Mouse (Mus musculus): ENCODE measurements around the gene Islr.
"Not testable (repeated sequence)": the region's sequence is repeated elsewhere in the genome, so short reads cannot be mapped to it uniquely, and the experiment has no call there.

Gene Islr

DNA sequence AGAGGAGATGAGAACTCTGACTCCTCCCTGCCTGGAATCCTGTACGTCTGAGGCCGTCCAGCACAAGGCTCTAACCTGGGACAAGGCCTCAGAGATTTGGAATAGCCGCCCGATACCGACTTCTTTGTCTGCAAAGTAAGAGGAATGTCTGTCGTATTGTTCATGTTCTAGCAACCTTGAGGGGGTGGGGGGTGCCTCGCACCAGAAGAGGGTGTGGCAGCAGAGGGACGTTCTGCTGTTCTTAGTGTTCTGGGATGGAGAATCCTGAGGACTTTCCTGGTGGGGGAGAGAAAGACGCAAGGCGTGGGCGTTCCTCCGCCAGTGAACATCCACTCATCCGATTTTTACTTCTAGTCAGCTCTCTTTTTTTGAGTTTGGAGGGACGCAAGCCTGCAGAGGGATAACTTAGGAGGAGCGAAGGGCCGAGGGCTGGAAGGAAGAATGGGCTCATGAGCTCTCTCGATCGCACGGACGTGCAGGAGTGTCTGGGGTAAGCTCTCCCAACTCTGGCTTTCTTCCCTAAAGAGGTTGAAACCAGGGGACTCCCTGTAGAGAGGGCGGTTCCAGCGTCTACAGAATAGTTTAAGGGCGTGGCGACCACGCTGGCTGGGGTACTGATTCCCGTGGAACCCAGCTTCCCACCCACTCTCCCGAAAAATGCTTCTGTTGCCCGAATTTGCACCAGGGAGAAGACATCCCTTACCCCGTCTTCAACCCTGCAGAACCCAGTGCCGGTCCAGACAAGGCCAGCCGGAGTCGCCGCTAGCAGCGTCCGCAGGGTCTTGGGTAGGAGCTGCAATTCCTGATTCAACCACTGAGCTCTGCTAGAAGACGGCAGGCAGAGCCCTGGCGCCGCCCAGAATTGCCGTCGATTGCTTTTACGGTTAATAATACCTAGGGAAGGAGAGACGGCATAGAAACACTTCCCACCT lies at the start of gene Islr, which contains the start of gene Islr2:
Islr (minus strand) TSS at position 791 of the 932 bp plus-strand sequence.
Islr2 (minus strand) TSS at position 804 of the 932 bp plus-strand sequence.
- peak; percentile 56 to 82 for DNase-seq (ENCODE audit: low spot score in 2 of 2)

GRCm38 (mm10) chr9:58253805-58254122 lies 49.7 kb upstream of the Islr start:
- DNase-seq (ENCODE audit: low spot score in 2 of 2): not testable (repeated sequence)

- peak; percentile 94 to 96 for DNase-seq (ENCODE audit: low spot score in 2 of 2)
Observed at GRCm38 (mm10) chr9:58253033-58253804, 49.1 kb upstream of the Islr start, which contains the start of gene Stoml1. Gene Stoml1, plus strand, starts transcription at chr9:58253164.

- not testable (repeated sequence) for DNase-seq (ENCODE audit: low spot score in 2 of 2)
Observed at GRCm38 (mm10) chr9:58250730-58251129, 46.6 kb upstream of the Islr start.

DNA sequence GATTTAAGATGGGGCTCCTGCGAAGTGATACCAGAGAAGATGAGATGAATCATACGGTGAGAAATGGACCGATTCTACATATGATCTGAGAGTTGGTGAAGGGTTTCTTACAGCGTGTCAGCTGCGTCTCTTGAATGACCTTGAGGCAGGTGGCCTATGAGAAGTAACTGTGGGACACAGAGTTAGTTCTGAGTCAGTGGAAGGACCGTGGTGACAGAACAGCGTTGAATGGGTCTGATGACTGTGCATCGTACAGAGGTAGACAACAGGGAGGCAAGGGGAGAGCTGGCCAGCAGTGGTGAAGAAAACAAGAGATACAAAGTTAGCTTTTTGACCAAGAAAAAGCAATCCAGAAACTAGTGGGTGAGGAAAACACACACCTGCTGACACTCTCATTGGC lies 46.2 kb upstream of the Islr start:
- DNase-seq (ENCODE audit: low spot score in 2 of 2): no peak

GRCm38 (mm10) chr9:58249592-58250192 lies 45.6 kb upstream of the Islr start, which contains the start of gene Pml:
Gene Pml, minus strand, starts transcription at chr9:58249786.
- peak; percentile 80 to 86 for DNase-seq (ENCODE audit: low spot score in 2 of 2)

DNA sequence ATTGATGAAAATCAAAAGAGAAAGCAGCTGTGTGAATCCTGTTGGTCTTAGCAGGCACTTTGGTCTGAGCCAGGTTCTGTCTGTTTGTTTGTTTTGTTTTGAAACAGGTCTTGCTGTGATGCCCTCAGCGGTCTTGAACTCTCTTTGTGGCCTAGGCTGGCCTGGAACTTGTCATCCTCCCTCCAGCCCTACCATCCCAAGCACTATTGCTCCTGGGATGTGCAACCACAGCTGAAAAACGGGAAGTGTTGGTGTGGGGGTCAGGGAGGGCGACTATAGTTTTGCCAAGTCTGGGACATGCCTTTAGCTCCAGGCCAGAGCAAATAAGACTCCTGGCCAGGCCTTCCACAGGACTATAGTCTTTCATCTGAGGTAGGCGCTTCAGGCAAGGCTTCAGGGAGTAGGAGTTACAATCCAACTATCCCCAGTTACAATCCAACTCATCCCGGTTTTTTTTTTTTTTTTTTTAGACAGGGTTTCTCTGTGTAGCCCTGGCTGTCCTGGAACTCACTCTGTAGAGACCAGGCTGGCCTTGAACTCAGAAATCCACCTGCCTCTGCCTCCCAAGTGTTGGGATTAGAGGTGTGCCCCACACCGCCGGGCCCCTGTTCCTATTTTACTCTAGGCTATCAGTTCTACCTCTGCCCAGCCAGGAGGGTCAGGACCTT lies 44.8 kb upstream of the Islr start:
- DNase-seq (ENCODE audit: low spot score in 2 of 2): peak in 1 of 2 experiments; percentile 38

DNA sequence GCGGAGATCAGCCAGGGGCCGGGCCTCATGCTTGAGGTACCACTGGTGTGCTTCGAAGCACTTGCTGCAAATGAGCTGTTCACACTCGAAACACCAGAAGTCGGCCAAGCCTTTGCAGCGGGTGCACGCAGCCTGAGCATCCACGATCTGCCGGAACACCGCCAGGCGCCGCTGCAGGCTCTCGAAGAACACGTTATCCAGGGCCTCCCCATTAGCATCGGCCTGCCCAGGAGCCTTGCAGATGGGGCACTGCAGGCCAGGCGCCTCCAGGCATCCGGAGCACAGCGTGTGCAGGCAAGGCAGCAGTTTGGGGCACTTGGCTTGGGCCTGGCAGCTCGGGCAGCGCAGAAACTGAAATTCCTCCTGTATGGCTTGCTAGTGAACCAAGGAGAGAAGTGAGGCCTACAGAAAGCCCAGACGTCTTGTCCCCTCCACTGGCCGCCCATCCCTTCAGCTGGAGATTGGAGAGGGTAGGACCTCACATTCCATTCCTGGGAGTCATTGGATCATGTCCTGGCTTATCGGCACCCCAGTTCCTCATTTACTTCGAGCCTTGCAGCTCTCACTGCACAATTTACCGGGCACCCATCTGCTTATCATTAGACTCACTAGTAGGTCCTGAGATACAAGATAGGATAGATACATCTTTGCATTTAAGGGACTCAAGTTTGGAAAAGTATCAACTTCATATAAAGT lies 43.1 kb upstream of the Islr start:
- DNase-seq (ENCODE audit: low spot score in 2 of 2): peak; percentile 86 to 94

DNA sequence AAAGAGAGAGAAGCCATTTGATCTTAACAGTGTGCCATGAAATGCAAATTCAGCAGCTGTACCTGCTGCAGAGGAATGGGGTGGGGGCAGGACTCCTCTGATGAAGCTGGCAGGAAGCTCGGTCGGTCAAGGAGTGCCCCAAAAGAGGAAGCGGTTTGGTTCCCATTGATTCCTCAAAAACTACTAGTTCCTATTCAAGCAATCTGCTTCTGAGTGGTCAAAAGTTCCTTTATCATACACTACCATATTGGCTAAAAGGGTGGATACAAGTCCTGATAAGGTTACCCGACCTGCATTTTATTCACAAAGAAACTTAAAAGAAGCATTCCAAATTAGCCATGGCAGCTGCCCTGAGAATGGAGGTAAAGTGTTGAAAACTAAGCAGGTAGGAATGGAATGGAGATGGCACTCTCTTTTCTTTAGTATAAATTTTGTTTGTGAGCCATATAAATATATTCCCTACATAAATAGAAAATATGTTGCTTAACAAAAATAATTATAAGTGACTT lies 42.0 kb upstream of the Islr start:
- peak in 1 of 2 experiments; percentile 37 for DNase-seq (ENCODE audit: low spot score in 2 of 2)

GRCm38 (mm10) chr9:58243696-58244095 lies 39.6 kb upstream of the Islr start:
- no peak for DNase-seq (ENCODE audit: low spot score in 2 of 2)

GRCm38 (mm10) chr9:58242696-58243095 lies 38.6 kb upstream of the Islr start:
- DNase-seq (ENCODE audit: low spot score in 2 of 2): no peak

DNA sequence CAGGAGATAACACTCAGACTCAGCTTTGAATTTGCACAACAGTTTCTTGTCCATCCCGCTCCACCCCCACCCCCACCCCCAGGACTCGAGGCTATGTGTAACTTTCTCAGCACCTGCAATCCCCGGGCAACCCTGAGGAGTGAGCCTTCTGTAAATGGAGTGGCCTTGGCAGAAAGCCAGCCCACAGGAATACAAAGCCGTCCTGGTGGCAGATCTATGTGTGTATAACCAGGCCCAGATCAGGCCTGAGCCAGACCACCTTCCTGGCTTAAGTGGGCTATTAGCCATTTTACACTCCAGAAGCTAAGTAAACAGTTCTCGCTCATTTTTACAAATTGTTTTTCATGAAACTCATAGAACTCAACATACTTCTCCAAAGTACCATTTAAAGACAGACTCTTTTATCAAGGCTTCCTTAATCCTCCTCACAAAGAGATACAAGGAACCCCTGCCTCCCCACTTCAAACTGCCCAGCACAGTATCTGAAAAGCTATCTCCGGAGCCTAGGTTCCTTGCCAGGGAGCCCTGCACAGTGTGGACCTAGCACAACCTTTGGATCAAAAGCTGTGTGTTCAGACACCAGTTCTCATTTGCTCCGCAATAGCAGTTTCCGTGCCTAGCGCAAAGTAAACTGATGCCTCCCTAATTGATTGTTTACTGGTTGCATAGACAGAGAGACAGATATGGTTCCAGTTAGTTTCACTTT lies 37.8 kb upstream of the Islr start:
- no peak for DNase-seq (ENCODE audit: low spot score in 2 of 2)

DNA sequence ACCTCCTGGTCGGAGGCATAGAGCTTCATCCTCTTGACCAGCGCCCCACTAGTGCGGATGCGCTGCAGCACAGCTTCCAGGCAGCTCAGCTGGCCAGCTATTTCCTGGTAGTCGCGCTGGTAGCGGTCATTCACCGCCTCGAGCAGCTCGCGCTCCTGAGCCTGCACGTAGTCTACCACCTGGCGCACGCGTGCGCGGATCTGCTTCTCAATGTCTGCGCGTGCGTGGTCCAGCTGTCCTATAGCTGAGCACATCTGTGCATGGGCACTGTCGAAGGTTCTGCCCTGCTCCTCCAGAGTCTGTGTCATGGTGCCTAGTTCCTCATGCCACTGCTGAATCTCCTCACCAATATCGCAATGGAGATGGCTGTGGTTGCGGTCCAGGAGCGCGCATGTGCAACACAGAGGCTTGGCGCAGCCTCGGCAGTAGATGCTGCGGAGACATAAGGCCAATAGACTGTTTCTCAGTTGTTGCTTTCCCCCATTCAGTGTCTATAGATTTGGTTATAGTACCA lies 30.5 kb upstream of the Islr start:
- DNase-seq (ENCODE audit: low spot score in 2 of 2): no peak

DNA sequence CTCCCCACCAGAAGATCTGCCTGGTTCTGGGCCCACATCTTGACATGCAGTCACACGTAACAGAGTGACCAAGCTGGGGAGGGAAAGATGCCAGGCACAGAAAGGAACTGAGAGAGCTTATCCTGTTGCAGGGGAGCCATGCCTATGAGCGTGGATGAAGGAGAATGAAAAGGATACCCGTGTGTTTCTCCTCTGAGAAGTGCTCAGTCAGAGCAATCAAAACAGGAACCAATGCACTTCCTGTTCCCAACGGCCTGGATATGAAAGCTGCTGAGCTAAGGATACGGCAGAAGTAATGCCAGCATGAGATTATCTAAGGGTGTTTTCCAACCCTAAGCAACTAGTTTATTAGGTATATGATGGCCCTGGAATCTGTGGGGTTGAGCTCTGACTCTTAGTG lies 28.3 kb upstream of the Islr start:
- no peak for DNase-seq (ENCODE audit: low spot score in 2 of 2)

GRCm38 (mm10) chr9:58231746-58232145 lies 27.6 kb upstream of the Islr start:
- DNase-seq (ENCODE audit: low spot score in 2 of 2): no peak

- no peak for DNase-seq (ENCODE audit: low spot score in 2 of 2)
Observed at GRCm38 (mm10) chr9:58228777-58229466, 24.8 kb upstream of the Islr start.

DNA sequence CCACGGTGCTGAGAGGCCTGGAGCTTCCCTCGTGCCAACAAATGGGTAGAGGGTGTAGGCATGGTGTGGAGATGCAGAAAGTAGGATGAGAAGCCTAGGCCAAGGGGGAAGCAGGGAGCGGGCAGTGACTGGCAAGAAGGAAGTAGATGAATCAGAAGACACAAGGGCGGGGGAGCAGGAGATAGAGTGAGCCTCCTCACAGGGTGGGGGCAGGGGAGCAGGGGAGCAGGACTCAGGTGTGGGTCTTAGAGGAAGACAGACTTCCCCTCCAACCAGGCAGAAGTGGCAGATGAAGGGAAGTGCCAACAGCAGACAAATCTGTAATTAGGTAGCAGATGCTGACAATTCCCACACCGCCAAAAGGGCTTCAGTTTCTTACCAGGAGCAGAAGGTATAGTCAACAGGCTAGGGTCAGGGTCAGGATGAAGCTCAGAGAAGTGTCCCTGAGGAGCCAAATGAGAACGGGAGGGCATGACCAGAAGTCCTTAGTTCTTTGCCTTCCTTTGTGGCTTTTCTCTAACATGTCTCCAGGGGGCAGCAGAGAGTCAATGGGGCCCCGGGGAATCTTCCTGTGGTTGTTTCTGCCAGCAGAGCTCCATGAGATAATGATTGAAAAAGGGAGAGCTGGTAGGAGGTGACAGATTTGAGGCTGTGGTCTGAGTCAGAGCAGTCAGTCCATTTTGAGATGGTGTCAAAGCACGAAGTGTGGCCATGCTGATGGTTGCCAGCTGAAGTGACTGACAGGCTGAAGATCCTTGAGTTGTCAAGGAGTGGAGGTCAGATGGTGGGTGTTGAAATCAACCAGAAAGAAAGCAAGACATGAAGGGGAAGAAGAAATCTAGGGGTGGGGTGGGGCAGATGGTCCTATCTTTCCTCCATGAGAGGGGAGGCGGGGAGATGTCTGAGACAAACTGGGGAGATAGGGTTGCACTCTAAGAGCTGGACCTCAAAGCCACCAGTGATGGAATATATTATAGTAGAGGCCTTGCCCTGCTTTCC lies 22.1 kb upstream of the Islr start:
- peak; percentile 69 to 79 for DNase-seq (ENCODE audit: low spot score in 2 of 2)

- DNase-seq (ENCODE audit: low spot score in 2 of 2): no peak
Observed at GRCm38 (mm10) chr9:58224356-58224755, 20.2 kb upstream of the Islr start.

Measured in spleen, postnatal 10 days (tissue).